Mouse (Mus musculus): Measurements from ENCODE around the gene Esr2. TPM values are rescaled to one million over a fixed set of nuclear protein-coding genes. Genes with fewer than 3 reads are reported as not detected.
"Not testable (repeated sequence)": the region's sequence is repeated elsewhere in the genome, so short reads cannot be mapped to it uniquely, and the experiment has no call there.

Esr2 gene
- 0.51 and 0.63 TPM in 2 replicates for polyA plus RNA-seq (2015; fragmentation: Nextera tagmentation; extraction: Ambion mirVana)

GRCm38 (mm10) chr12:76177000-76177863 lies at the start of gene Esr2:
Gene Esr2, minus strand, starts transcription at chr12:76177259.
- under 1% methylated on average over 39 of the region's 39 CpGs for WGBS
- Histone ChIP-seq H3K4me1 (ENCODE audit: insufficient read depth, low read length) (peaks cover 3% of the 10 kb centered on the region), H3K9me3 (ENCODE audit: low read length) (no peaks in the 10 kb centered on the region), H3K36me3 (ENCODE audit: insufficient read depth, low read length) (no peaks in the 10 kb centered on the region), H3K4me3 (ENCODE audit: low read length) (peak within 1 kb of the TSS; percentile 55), H3K27ac (ENCODE audit: low read length) (no peak within 1 kb of the TSS), H3K4me2 (replicated peaks; ENCODE audit: low read depth, low read length) (peak within 1 kb of the TSS; percentile 99), H3K27me3 (ENCODE audit: insufficient read depth, low read length) (no peaks in the 10 kb centered on the region), H3K9ac (replicated peaks; ENCODE audit: low read length) (peak within 1 kb of the TSS; percentile 62)
- ATAC-seq (ENCODE audit: low FRiP score, low TSS enrichment): peak; percentile 63; the same call in 1 of the 2 replicates

GRCm38 (mm10) chr12:76222104-76222503 lies 45.0 kb upstream of the Esr2 start:
- ATAC-seq (ENCODE audit: low FRiP score, low TSS enrichment): not testable (repeated sequence)

GRCm38 (mm10) chr12:76216716-76217115 lies 39.7 kb upstream of the Esr2 start:
- no peaks in the 10 kb centered on the region; the same call in 1 of the 2 replicates for H3K4me1 ChIP-seq (ENCODE audit: insufficient read depth, low read length)
- no peaks in the 10 kb centered on the region for H3K27me3 ChIP-seq (ENCODE audit: insufficient read depth, low read length)
- no peaks in the 10 kb centered on the region for H3K9me3 ChIP-seq (ENCODE audit: low read length)
- no peak for ATAC-seq (ENCODE audit: low FRiP score, low TSS enrichment)
- H3K4me2 ChIP-seq (replicated peaks; ENCODE audit: low read depth, low read length): no peak overlapping the region
- H3K27ac ChIP-seq (ENCODE audit: low read length): no peak overlapping the region
- 73% methylated on average over 11 of the region's 11 CpGs for WGBS
- no peaks in the 10 kb centered on the region for H3K36me3 ChIP-seq (ENCODE audit: insufficient read depth, low read length)
- H3K4me3 ChIP-seq (ENCODE audit: low read length): no peak overlapping the region
- no peak overlapping the region for H3K9ac ChIP-seq (replicated peaks; ENCODE audit: low read length)

More at GRCm38 (mm10) chr12:76222104-76222503, 45.0 kb upstream of the Esr2 start:
- not testable (repeated sequence) for H3K27ac ChIP-seq (ENCODE audit: low read length); H3K9me3 ChIP-seq (ENCODE audit: low read length); H3K27me3 ChIP-seq (ENCODE audit: insufficient read depth, low read length); H3K4me2 ChIP-seq (replicated peaks; ENCODE audit: low read depth, low read length); H3K36me3 ChIP-seq (ENCODE audit: insufficient read depth, low read length); H3K9ac ChIP-seq (replicated peaks; ENCODE audit: low read length); H3K4me3 ChIP-seq (ENCODE audit: low read length); H3K4me1 ChIP-seq (ENCODE audit: insufficient read depth, low read length)
- WGBS: 64% methylated on average over 2 of the region's 8 CpGs

GRCm38 (mm10) chr12:76215121-76215520 lies 38.1 kb upstream of the Esr2 start:
- no peak overlapping the region for H3K9ac ChIP-seq (replicated peaks; ENCODE audit: low read length)
- WGBS: 32% methylated on average over 5 of the region's 5 CpGs
- H3K27me3 ChIP-seq (ENCODE audit: insufficient read depth, low read length): no peaks in the 10 kb centered on the region
- H3K27ac ChIP-seq (ENCODE audit: low read length): no peak overlapping the region
- H3K4me2 ChIP-seq (replicated peaks; ENCODE audit: low read depth, low read length): no peak overlapping the region
- H3K9me3 ChIP-seq (ENCODE audit: low read length): no peaks in the 10 kb centered on the region
- no peaks in the 10 kb centered on the region; the same call in 1 of the 2 replicates for H3K4me1 ChIP-seq (ENCODE audit: insufficient read depth, low read length)
- no peaks in the 10 kb centered on the region for H3K36me3 ChIP-seq (ENCODE audit: insufficient read depth, low read length)
- H3K4me3 ChIP-seq (ENCODE audit: low read length): no peak overlapping the region
- ATAC-seq (ENCODE audit: low FRiP score, low TSS enrichment): no peak

- no peaks in the 10 kb centered on the region for H3K9me3 ChIP-seq (ENCODE audit: low read length)
- no peak overlapping the region for H3K27ac ChIP-seq (ENCODE audit: low read length)
- H3K4me1 ChIP-seq (ENCODE audit: insufficient read depth, low read length): no peaks in the 10 kb centered on the region
- H3K27me3 ChIP-seq (ENCODE audit: insufficient read depth, low read length): no peaks in the 10 kb centered on the region
- H3K4me3 ChIP-seq (ENCODE audit: low read length): no peak overlapping the region
- H3K4me2 ChIP-seq (replicated peaks; ENCODE audit: low read depth, low read length): no peak overlapping the region
- ATAC-seq (ENCODE audit: low FRiP score, low TSS enrichment): no peak
- H3K36me3 ChIP-seq (ENCODE audit: insufficient read depth, low read length): no peaks in the 10 kb centered on the region
- 94% methylated on average over 5 of the region's 5 CpGs for WGBS
- no peak overlapping the region for H3K9ac ChIP-seq (replicated peaks; ENCODE audit: low read length)
Measured at GRCm38 (mm10) chr12:76209429-76209974, 32.4 kb upstream of the Esr2 start.

- no peak for ATAC-seq (ENCODE audit: low FRiP score, low TSS enrichment)
Measured at GRCm38 (mm10) chr12:76200326-76200725, 23.3 kb upstream of the Esr2 start.

GRCm38 (mm10) chr12:76197071-76197470 lies 20.0 kb upstream of the Esr2 start:
- peak overlapping the region; percentile 96 for H3K4me2 ChIP-seq (replicated peaks; ENCODE audit: low read depth, low read length)
- no peaks in the 10 kb centered on the region for H3K9me3 ChIP-seq (ENCODE audit: low read length)
- peak overlapping the region; percentile 58; the same call in 1 of the 2 replicates for H3K9ac ChIP-seq (replicated peaks; ENCODE audit: low read length)
- 42% methylated on average over 8 of the region's 8 CpGs for WGBS
- peaks cover 8% of the 10 kb centered on the region; the same call in 1 of the 2 replicates for H3K4me1 ChIP-seq (ENCODE audit: insufficient read depth, low read length)
- H3K36me3 ChIP-seq (ENCODE audit: insufficient read depth, low read length): no peaks in the 10 kb centered on the region
- H3K27ac ChIP-seq (ENCODE audit: low read length): no peak overlapping the region
- peak overlapping the region; percentile 46; the same call in 1 of the 2 replicates for H3K4me3 ChIP-seq (ENCODE audit: low read length)
- H3K27me3 ChIP-seq (ENCODE audit: insufficient read depth, low read length): no peaks in the 10 kb centered on the region
- ATAC-seq (ENCODE audit: low FRiP score, low TSS enrichment): peak; percentile 50

More at GRCm38 (mm10) chr12:76200326-76200725, 23.3 kb upstream of the Esr2 start:
- Histone ChIP-seq H3K4me3 (ENCODE audit: low read length) (no peak overlapping the region), H3K36me3 (ENCODE audit: insufficient read depth, low read length) (no peaks in the 10 kb centered on the region), H3K9me3 (ENCODE audit: low read length) (no peaks in the 10 kb centered on the region), H3K27me3 (ENCODE audit: insufficient read depth, low read length) (no peaks in the 10 kb centered on the region), H3K9ac (replicated peaks; ENCODE audit: low read length) (no peak overlapping the region), H3K4me2 (replicated peaks; ENCODE audit: low read depth, low read length) (no peak overlapping the region), H3K4me1 (ENCODE audit: insufficient read depth, low read length) (peaks cover 8% of the 10 kb centered on the region; the same call in 1 of the 2 replicates), H3K27ac (ENCODE audit: low read length) (no peak overlapping the region)
- 72% methylated on average over 4 of the region's 4 CpGs for WGBS

- H3K4me3 ChIP-seq (ENCODE audit: low read length): peak overlapping the region; percentile 46
- no peaks in the 10 kb centered on the region for H3K36me3 ChIP-seq (ENCODE audit: insufficient read depth, low read length)
- no peaks in the 10 kb centered on the region for H3K27me3 ChIP-seq (ENCODE audit: insufficient read depth, low read length)
- H3K9me3 ChIP-seq (ENCODE audit: low read length): no peaks in the 10 kb centered on the region
- peak overlapping the region; percentile 96 for H3K4me2 ChIP-seq (replicated peaks; ENCODE audit: low read depth, low read length)
- WGBS: 6% methylated on average over 6 of the region's 6 CpGs
- no peak overlapping the region; the same call in 1 of the 2 replicates for H3K27ac ChIP-seq (ENCODE audit: low read length)
- H3K4me1 ChIP-seq (ENCODE audit: insufficient read depth, low read length): peaks cover 8% of the 10 kb centered on the region; the same call in 1 of the 2 replicates
- peak overlapping the region; percentile 59 for H3K9ac ChIP-seq (replicated peaks; ENCODE audit: low read length)
- peak; percentile 59 for ATAC-seq (ENCODE audit: low FRiP score, low TSS enrichment)
Measured at GRCm38 (mm10) chr12:76196709-76197054, 19.6 kb upstream of the Esr2 start.

- Histone ChIP-seq H3K4me3 (ENCODE audit: low read length) (peak overlapping the region; percentile 46), H3K4me2 (replicated peaks; ENCODE audit: low read depth, low read length) (peak overlapping the region; percentile 96), H3K9ac (replicated peaks; ENCODE audit: low read length) (peak overlapping the region; percentile 59), H3K27ac (ENCODE audit: low read length) (peak overlapping the region; percentile 77), H3K27me3 (ENCODE audit: insufficient read depth, low read length) (no peaks in the 10 kb centered on the region), H3K4me1 (ENCODE audit: insufficient read depth, low read length) (peaks cover 8% of the 10 kb centered on the region; the same call in 1 of the 2 replicates), H3K9me3 (ENCODE audit: low read length) (no peaks in the 10 kb centered on the region), H3K36me3 (ENCODE audit: insufficient read depth, low read length) (no peaks in the 10 kb centered on the region)
- WGBS: under 1% methylated on average over 22 of the region's 22 CpGs
- ATAC-seq (ENCODE audit: low FRiP score, low TSS enrichment): peak; percentile 92
Measured at GRCm38 (mm10) chr12:76195912-76196708, 19.1 kb upstream of the Esr2 start.
